Mouse (Mus musculus): Measurements from ENCODE around the gene Zbtb16. TPM values are rescaled to one million over a fixed set of nuclear protein-coding genes. Genes with fewer than 3 reads are reported as not detected.

The Zbtb16 gene
- polyA plus RNA-seq, 1 experiment from 2014 or later = 7.7 TPM

- WGBS = 18% methylated on average over 8 of the region's 8 CpGs
- H3K27ac ChIP-seq = no peak overlapping the region
- peaks cover 18% of the 10 kb centered on the region for H3K4me1 ChIP-seq
- H3K36me3 ChIP-seq = no peaks in the 10 kb centered on the region
- H3K9ac ChIP-seq = no peak overlapping the region
- ATAC-seq (ENCODE audit: low FRiP score, low read depth) = no peak
- no peak overlapping the region for H3K4me3 ChIP-seq
- H3K27me3 ChIP-seq (replicated peaks) = no peaks in the 10 kb centered on the region
- H3K4me2 ChIP-seq (replicated peaks) = no peak overlapping the region
- H3K9me3 ChIP-seq = no peaks in the 10 kb centered on the region
Measured at GRCm38 (mm10) chr9:48795095-48795494, 40.9 kb downstream of the Zbtb16 start.

GRCm38 (mm10) chr9:48794463-48794862 lies 41.6 kb downstream of the Zbtb16 start:
- H3K4me2 ChIP-seq (replicated peaks) = no peak overlapping the region
- no peak for ATAC-seq (ENCODE audit: low FRiP score, low read depth)
- H3K9ac ChIP-seq = no peak overlapping the region
- no peaks in the 10 kb centered on the region; the same call in 1 of the 2 replicates for H3K27me3 ChIP-seq (replicated peaks)
- no peak overlapping the region for H3K27ac ChIP-seq
- H3K36me3 ChIP-seq = no peaks in the 10 kb centered on the region
- no peak overlapping the region for H3K4me3 ChIP-seq
- WGBS = 61% methylated on average over 2 of the region's 2 CpGs
- H3K4me1 ChIP-seq = peaks cover 18% of the 10 kb centered on the region
- H3K9me3 ChIP-seq = no peaks in the 10 kb centered on the region

- 43% methylated on average over 4 of the region's 4 CpGs for WGBS
- no peak for ATAC-seq (ENCODE audit: low FRiP score, low read depth)
Measured at GRCm38 (mm10) chr9:48793638-48794188, 42.3 kb downstream of the Zbtb16 start.

GRCm38 (mm10) chr9:48790575-48790974 lies 45.4 kb downstream of the Zbtb16 start:
- H3K27me3 ChIP-seq (replicated peaks) = no peaks in the 10 kb centered on the region; the same call in 1 of the 2 replicates
- no peak overlapping the region for H3K4me3 ChIP-seq
- WGBS = 83% methylated on average over 10 of the region's 10 CpGs
- H3K36me3 ChIP-seq = no peaks in the 10 kb centered on the region
- no peak overlapping the region for H3K4me2 ChIP-seq (replicated peaks)
- no peaks in the 10 kb centered on the region for H3K9me3 ChIP-seq
- no peak overlapping the region for H3K9ac ChIP-seq
- H3K4me1 ChIP-seq = peaks cover 6% of the 10 kb centered on the region
- no peak overlapping the region for H3K27ac ChIP-seq
- ATAC-seq (ENCODE audit: low FRiP score, low read depth) = no peak

More at GRCm38 (mm10) chr9:48793638-48794188, 42.3 kb downstream of the Zbtb16 start:
- H3K4me1 ChIP-seq = peaks cover 18% of the 10 kb centered on the region
- no peak overlapping the region for H3K4me2 ChIP-seq (replicated peaks)
- no peaks in the 10 kb centered on the region for H3K9me3 ChIP-seq
- no peak overlapping the region for H3K27ac ChIP-seq
- H3K9ac ChIP-seq = no peak overlapping the region
- H3K4me3 ChIP-seq = no peak overlapping the region
- H3K36me3 ChIP-seq = no peaks in the 10 kb centered on the region
- H3K27me3 ChIP-seq (replicated peaks) = no peaks in the 10 kb centered on the region; the same call in 1 of the 2 replicates

GRCm38 (mm10) chr9:48787906-48788410 lies 48.1 kb downstream of the Zbtb16 start:
- no peaks in the 10 kb centered on the region for H3K4me1 ChIP-seq
- WGBS = 85% methylated on average over 9 of the region's 9 CpGs
- H3K27me3 ChIP-seq (replicated peaks) = no peaks in the 10 kb centered on the region; the same call in 1 of the 2 replicates
- H3K36me3 ChIP-seq = no peaks in the 10 kb centered on the region
- no peak overlapping the region for H3K4me2 ChIP-seq (replicated peaks)
- no peak overlapping the region for H3K4me3 ChIP-seq
- no peaks in the 10 kb centered on the region for H3K9me3 ChIP-seq
- ATAC-seq (ENCODE audit: low FRiP score, low read depth) = no peak
- H3K27ac ChIP-seq = no peak overlapping the region
- no peak overlapping the region for H3K9ac ChIP-seq

GRCm38 (mm10) chr9:48787321-48787720 lies 48.7 kb downstream of the Zbtb16 start:
- H3K36me3 ChIP-seq = no peaks in the 10 kb centered on the region
- no peak overlapping the region for H3K4me3 ChIP-seq
- ATAC-seq (ENCODE audit: low FRiP score, low read depth) = no peak
- WGBS = 61% methylated on average over 1 of the region's 1 CpGs
- no peak overlapping the region for H3K9ac ChIP-seq
- H3K27me3 ChIP-seq (replicated peaks) = no peaks in the 10 kb centered on the region; the same call in 1 of the 2 replicates
- no peak overlapping the region for H3K27ac ChIP-seq
- no peak overlapping the region for H3K4me2 ChIP-seq (replicated peaks)
- H3K4me1 ChIP-seq = no peaks in the 10 kb centered on the region
- H3K9me3 ChIP-seq = no peaks in the 10 kb centered on the region

GRCm38 (mm10) chr9:48786814-48787213 lies 49.2 kb downstream of the Zbtb16 start:
- Histone ChIP-seq H3K9ac (no peak overlapping the region), H3K27ac (no peak overlapping the region), H3K4me2 (replicated peaks) (no peak overlapping the region), H3K4me3 (no peak overlapping the region), H3K36me3 (no peaks in the 10 kb centered on the region), H3K9me3 (no peaks in the 10 kb centered on the region), H3K4me1 (no peaks in the 10 kb centered on the region), H3K27me3 (replicated peaks) (no peaks in the 10 kb centered on the region; the same call in 1 of the 2 replicates)
- ATAC-seq (ENCODE audit: low FRiP score, low read depth) = no peak
- whole genome bisulfite sequencing = 66% methylated on average over 6 of the region's 6 CpGs

- Histone ChIP-seq H3K4me2 (replicated peaks) (no peak overlapping the region), H3K4me1 (no peaks in the 10 kb centered on the region), H3K9me3 (no peaks in the 10 kb centered on the region), H3K27me3 (replicated peaks) (no peaks in the 10 kb centered on the region; the same call in 1 of the 2 replicates), H3K27ac (no peak overlapping the region), H3K4me3 (no peak overlapping the region), H3K9ac (no peak overlapping the region), H3K36me3 (no peaks in the 10 kb centered on the region)
- 74% methylated on average over 6 of the region's 6 CpGs for WGBS
- no peak for ATAC-seq (ENCODE audit: low FRiP score, low read depth)
Measured at GRCm38 (mm10) chr9:48784937-48785336, 51.1 kb downstream of the Zbtb16 start.

- Histone ChIP-seq H3K36me3 (no peaks in the 10 kb centered on the region), H3K9me3 (no peaks in the 10 kb centered on the region), H3K4me1 (peaks cover 4% of the 10 kb centered on the region; the same call in 1 of the 2 replicates), H3K4me3 (no peak overlapping the region), H3K9ac (no peak overlapping the region), H3K27ac (no peak overlapping the region), H3K4me2 (replicated peaks) (no peak overlapping the region), H3K27me3 (replicated peaks) (no peaks in the 10 kb centered on the region)
- 63% methylated on average over 4 of the region's 4 CpGs for WGBS
- no peak for ATAC-seq (ENCODE audit: low FRiP score, low read depth)
Measured at GRCm38 (mm10) chr9:48783292-48783691, 52.7 kb downstream of the Zbtb16 start.

GRCm38 (mm10) chr9:48782284-48783060 lies 53.5 kb downstream of the Zbtb16 start:
- 39% methylated on average over 15 of the region's 15 CpGs for WGBS
- Histone ChIP-seq H3K9me3 (no peaks in the 10 kb centered on the region), H3K36me3 (no peaks in the 10 kb centered on the region), H3K27ac (no peak overlapping the region), H3K9ac (no peak overlapping the region), H3K27me3 (replicated peaks) (no peaks in the 10 kb centered on the region), H3K4me3 (no peak overlapping the region), H3K4me1 (peaks cover 4% of the 10 kb centered on the region; the same call in 1 of the 2 replicates), H3K4me2 (replicated peaks) (no peak overlapping the region)
- ATAC-seq (ENCODE audit: low FRiP score, low read depth) = no peak

GRCm38 (mm10) chr9:48776268-48776667 lies 59.8 kb downstream of the Zbtb16 start:
- H3K9ac ChIP-seq = no peak overlapping the region
- H3K4me3 ChIP-seq = no peak overlapping the region
- 91% methylated on average over 7 of the region's 7 CpGs for WGBS
- H3K36me3 ChIP-seq = no peaks in the 10 kb centered on the region
- H3K4me1 ChIP-seq = peaks cover 4% of the 10 kb centered on the region; the same call in 1 of the 2 replicates
- H3K9me3 ChIP-seq = no peaks in the 10 kb centered on the region
- H3K27me3 ChIP-seq (replicated peaks) = no peaks in the 10 kb centered on the region
- H3K4me2 ChIP-seq (replicated peaks) = no peak overlapping the region
- no peak overlapping the region for H3K27ac ChIP-seq
- ATAC-seq (ENCODE audit: low FRiP score, low read depth) = no peak

- H3K27ac ChIP-seq = no peak overlapping the region
- 62% methylated on average over 2 of the region's 2 CpGs for WGBS
- no peak overlapping the region for H3K9ac ChIP-seq
- no peak for ATAC-seq (ENCODE audit: low FRiP score, low read depth)
- H3K4me3 ChIP-seq = no peak overlapping the region
- H3K4me2 ChIP-seq (replicated peaks) = no peak overlapping the region
- no peaks in the 10 kb centered on the region for H3K36me3 ChIP-seq
- H3K27me3 ChIP-seq (replicated peaks) = no peaks in the 10 kb centered on the region
- H3K4me1 ChIP-seq = peaks cover 4% of the 10 kb centered on the region; the same call in 1 of the 2 replicates
- H3K9me3 ChIP-seq = no peaks in the 10 kb centered on the region
Measured at GRCm38 (mm10) chr9:48775561-48775960, 60.5 kb downstream of the Zbtb16 start.
